Mouse (Mus musculus) urinary bladder, adult 18-20 months (tissue): Measurements from ENCODE around the gene Lbhd2.

Experiments used
- DNase-seq, 2 experiments: peaks; one replicate each; pipeline ENCODE4 v3.0.0; 2022; ENCODE audit warnings: low spot score in 2 of 2, mixed read lengths in 2 of 2

Lbhd2 gene

DNA sequence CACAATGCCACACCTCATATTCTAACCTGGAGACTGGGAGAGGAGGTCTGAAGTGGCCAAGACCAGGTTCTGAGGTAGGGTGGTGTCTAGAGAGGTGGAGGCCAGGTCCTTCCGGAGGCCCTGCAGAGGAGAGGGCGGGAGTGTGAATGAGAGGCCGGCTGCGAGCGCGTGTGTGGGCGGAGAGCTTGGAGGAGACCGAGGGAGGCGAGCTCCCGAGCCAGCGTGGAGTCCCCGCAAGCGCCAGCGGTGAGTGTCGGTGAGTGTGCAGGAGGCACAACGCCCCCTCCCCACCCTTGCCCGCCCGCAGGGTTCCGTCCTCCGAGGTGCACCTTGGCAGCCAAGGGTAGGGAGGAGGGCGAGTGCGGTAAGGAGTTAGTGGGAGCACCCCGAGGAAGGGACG lies at the start of gene Lbhd2:
Gene Lbhd2 (plus strand): TSS at position 188 of the 400 bp plus-strand sequence.
- no peak for DNase-seq

- DNase-seq, result peak; percentile 42 to 43
Observed at GRCm38 (mm10) chr12:111360671-111361070, 45.9 kb upstream of the Lbhd2 start.

GRCm38 (mm10) chr12:111361319-111362098 lies 45.1 kb upstream of the Lbhd2 start:
- DNase-seq, result no peak

DNA sequence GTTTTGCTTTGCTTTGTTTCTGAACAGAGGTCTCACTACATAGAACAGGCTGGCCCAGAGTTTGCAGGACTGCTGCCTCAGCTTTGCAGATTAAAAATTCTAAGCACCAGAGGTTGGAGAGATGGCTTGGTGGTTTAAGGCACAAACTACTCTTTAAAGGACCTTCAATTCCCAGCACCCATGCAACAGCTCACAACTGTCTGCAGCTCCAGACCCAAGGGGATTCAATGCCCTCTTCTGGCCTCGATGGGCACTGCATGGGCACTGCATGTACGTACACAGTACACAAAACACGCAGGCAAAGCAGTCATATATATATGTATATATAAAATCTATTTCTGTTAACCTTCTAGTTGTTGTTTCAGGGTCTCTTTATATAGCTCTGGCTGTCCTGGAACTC lies 42.4 kb upstream of the Lbhd2 start:
- DNase-seq, result no peak

- no peak for DNase-seq
Observed at GRCm38 (mm10) chr12:111367065-111367464, 39.5 kb upstream of the Lbhd2 start.

- no peak for DNase-seq
Observed at GRCm38 (mm10) chr12:111370249-111370648, 36.4 kb upstream of the Lbhd2 start.

- no peak for DNase-seq
Observed at GRCm38 (mm10) chr12:111371905-111372304, 34.7 kb upstream of the Lbhd2 start.

GRCm38 (mm10) chr12:111373411-111373810 lies 33.2 kb upstream of the Lbhd2 start:
- DNase-seq, result no peak

- no peak for DNase-seq
Observed at GRCm38 (mm10) chr12:111374727-111375126, 31.9 kb upstream of the Lbhd2 start.

DNA sequence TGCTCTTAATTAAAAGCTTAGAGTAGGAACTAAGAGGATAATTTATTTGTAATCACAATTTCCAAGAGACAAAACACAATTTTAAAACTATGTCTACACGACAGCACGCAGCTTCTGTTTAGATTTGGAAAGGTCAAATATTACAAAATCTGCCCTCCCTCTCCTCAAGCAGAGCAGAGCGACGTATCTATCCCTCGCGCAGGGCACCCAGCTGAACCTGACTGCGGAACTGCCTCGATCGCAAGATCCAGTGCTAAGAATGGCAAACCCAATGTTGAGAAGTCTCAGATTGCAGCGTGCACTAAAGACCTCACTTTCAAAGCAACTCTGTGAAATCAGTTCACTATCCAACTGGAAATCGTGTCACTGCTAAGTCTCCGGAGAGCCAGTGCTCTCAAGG lies 31.1 kb upstream of the Lbhd2 start:
- no peak for DNase-seq

DNA sequence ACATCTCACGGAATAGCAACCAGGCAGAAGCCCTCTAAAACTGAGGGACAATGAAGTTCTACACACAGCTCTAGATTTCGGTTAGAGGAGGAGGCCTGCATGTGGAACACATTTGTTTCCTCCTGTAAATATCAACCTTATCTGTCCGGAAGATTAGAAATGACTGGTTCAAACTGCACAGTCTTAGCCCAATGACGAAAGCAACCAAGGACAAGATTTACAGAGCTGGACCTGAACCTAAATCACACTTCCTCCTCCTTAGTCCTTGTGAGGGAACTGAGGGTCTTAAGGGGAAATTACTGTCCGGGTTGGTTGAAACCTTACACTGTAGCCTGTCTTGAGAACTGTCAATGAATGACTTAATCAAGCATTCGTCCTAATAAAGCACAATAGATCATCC lies 30.6 kb upstream of the Lbhd2 start:
- no peak for DNase-seq

- peak; percentile 40 to 44 for DNase-seq
Observed at GRCm38 (mm10) chr12:111376826-111377331, 29.7 kb upstream of the Lbhd2 start.

DNA sequence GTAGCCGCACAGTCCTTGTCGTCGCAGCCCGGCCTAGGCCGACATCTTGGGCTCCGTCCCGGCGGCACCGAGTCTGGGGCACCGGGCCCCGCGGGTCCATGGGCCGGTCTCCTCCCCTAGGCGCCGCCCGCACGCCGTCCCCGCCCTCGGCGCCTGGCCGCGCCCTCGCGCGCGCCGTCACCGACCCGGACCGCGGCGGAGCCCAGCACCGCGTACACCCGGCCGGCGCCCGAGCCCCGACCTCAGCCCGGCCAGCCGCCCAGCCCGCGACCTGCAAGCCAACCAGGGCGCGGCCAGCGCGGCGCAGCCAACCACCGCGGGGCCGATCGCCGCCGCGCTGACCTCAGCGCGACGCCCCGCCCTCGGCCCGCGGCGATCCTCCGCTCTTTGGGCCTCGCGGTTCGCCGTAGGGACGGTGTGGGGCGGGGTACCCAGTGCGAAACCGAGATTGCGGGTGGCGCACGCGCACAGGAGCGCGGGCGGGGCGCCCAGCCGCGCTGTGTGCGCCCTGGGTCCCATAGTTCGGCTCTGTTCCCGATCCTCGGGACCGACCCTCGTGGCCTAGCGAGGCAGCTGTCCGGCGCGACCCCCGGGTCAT lies 29.1 kb upstream of the Lbhd2 start, which contains the start of gene Cdc42bpb:
Gene Cdc42bpb (minus strand): TSS at position 343 of the 598 bp plus-strand sequence.
- DNase-seq, result peak; percentile 91 to 93

DNA sequence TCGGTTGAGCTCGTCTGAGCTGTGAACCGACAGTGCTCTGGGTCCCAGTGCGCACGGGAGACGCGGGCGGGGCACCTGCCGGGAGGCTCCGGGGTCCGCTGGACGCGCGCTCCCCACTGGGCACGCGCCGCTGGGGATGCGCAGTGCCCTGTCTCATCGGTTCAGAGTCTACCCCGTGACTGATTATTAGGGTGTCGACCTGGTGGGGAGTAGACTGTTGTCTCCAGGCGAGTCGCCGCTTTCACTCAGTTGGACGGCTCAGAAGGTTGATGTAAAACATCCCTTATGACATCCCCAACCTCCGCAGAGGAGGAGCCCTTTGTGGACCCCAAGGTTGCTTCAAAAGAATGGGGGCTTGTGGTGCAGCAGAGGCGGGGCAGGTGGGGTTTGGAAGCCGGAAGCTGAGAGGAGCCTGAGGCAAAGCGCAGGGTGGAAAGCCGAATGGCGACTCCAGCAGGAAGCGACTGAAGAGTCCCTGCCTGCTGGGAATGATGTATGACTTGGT lies 28.6 kb upstream of the Lbhd2 start:
- DNase-seq, result peak in 1 of 2 experiments; percentile 24

DNA sequence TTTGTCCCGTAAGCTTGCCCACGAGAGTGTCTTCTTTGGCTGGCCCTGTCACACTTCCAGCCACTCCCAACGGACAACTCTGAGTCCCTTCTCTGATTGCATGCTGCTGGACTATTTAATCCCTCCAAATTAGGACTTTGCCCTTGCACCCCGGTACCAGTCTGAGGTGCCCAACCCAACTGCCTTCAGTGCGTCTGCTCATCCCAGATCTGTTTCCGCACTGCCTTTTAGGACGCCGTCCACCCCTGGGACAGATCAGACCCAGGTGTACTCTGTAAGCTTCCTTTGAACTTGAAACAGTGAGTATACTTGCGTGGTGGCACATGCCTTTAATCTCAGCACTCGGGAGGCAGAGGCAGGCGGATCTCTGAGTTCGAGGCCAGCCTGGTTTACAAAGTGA lies 27.8 kb upstream of the Lbhd2 start:
- DNase-seq, result no peak

DNA sequence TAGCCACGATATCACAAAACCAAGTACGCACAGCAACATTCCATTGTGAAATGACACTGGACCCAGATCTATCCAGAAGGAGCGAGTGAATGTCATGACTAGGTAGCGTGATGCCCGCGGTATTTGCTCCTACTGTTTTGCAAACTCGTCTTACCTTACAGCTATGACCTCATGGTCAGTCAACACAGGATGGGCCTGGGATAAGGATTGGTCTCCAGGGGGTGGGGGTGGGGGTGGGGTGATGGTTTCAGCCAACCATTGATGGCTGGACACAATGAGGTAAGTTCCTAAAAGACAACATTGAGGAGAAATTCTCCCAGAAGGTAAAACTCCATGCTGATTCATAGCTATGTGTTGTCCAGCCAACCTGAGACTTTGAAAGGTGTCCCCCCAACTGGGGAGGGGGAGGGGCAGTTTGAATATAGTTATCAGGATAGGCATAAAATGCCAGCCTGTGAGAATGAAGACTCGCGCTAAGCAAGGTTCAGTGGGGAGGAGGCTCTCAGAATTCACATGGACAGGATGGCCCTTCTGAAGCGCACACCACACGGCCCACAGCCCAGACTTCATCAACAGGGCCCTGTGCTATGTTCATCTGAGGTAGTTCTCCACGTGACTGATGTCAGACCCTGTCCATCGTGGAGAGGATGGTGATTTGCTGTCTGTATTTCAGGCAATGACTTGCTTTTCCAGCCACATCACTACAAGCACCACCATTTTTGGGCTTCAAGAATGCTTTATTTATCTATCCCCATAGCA lies 20.5 kb upstream of the Lbhd2 start:
- no peak for DNase-seq

GRCm38 (mm10) chr12:111386642-111387120 lies 19.9 kb upstream of the Lbhd2 start:
- DNase-seq, result no peak

GRCm38 (mm10) chr12:111387146-111387545 lies 19.5 kb upstream of the Lbhd2 start:
- no peak for DNase-seq

GRCm38 (mm10) chr12:111394008-111394407 lies 12.6 kb upstream of the Lbhd2 start:
- DNase-seq, result no peak

DNA sequence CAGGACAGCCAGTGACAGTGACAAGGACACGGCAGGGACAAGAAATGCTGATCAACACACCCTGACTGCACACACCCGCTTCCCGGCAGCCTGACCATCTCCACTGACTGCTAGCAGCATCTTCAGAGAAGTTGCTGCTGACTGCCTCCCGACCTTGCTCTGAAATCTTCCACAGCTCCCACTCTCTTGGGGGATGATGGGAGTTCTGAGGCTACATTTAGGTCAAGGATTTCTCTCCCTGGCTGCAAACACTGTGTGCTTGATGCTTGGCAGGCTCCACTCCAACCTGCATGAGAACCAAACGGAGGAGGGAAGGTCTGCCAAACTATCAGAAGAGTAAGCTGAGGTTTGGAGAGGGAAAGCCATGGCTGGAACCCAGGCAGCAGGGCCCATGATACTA lies 9.6 kb upstream of the Lbhd2 start:
- DNase-seq, result no peak

GRCm38 (mm10) chr12:111401454-111402184 lies 5.0 kb upstream of the Lbhd2 start:
- DNase-seq, result peak in 1 of 2 experiments; percentile 65
